Mouse (Mus musculus) hindbrain, embryonic 16.5 days (tissue): Measurements from ENCODE around the gene Bhlha9. TPM values are rescaled to one million over a fixed set of nuclear protein-coding genes. Genes with fewer than 3 reads are reported as not detected.
"Not testable (repeated sequence)": the region's sequence is repeated elsewhere in the genome, so short reads cannot be mapped to it uniquely, and the experiment has no call there.

Experiments
- ATAC-seq: fragments of 200-750 bp; cut with Nextera tagmentation; 2 replicates; pipeline ENCODE4 v1.8.0; 2017; ENCODE audit warnings: moderate TSS enrichment, moderate library complexity
- H3K27ac ChIP-seq: fragments of 300-500 bp; sonication (generic); 2 replicates; pipeline ENCODE4 v1.5.1; 2014; ENCODE audit warnings: low read depth, mild to moderate bottlenecking, control low read depth, low read length, moderate library complexity
- H3K27me3 ChIP-seq: fragments of 300-500 bp; sonication (generic); replicated peaks from 2 replicates; pipeline ENCODE4 v1.6.1; 2014; ENCODE audit warnings: low read length; ENCODE audit not compliant: control insufficient read depth, insufficient read depth
- H3K36me3 ChIP-seq: fragments of 300-500 bp; sonication (generic); 2 replicates; pipeline ENCODE4 v1.6.1; 2014; ENCODE audit warnings: mild to moderate bottlenecking, low read length, moderate library complexity, mixed read lengths; ENCODE audit not compliant: control insufficient read depth, insufficient read depth
- H3K4me1 ChIP-seq: fragments of 300-500 bp; sonication (generic); 2 replicates; pipeline ENCODE4 v1.6.1; 2014; ENCODE audit warnings: low read depth, low read length; ENCODE audit not compliant: control insufficient read depth, insufficient read depth
- H3K4me2 ChIP-seq: fragments of 300-500 bp; sonication (generic); 2 replicates; pipeline ENCODE4 v1.6.1; 2014; ENCODE audit warnings: mild to moderate bottlenecking, low read length, control low read depth, moderate library complexity
- H3K4me3 ChIP-seq: fragments of 300-500 bp; sonication (generic); 2 replicates; pipeline ENCODE4 v1.5.1; 2014; ENCODE audit warnings: mild to moderate bottlenecking, low read length, control low read depth, moderate library complexity
- H3K9ac ChIP-seq: fragments of 300-500 bp; sonication (generic); 2 replicates; pipeline ENCODE4 v1.6.1; 2014; ENCODE audit warnings: low read depth, mild to moderate bottlenecking, control low read depth, low read length, moderate library complexity
- H3K9me3 ChIP-seq: fragments of 300-500 bp; sonication (generic); 2 replicates; pipeline ENCODE4 v1.6.1; 2014; ENCODE audit warnings: mild to moderate bottlenecking, low read length, moderate library complexity; ENCODE audit not compliant: control insufficient read depth
- WGBS: fragments of 180-500 bp; shearing (Covaris S2); extraction: QIAGEN DNeasy Blood & Tissue Kit; methylation state at CpG from one replicate; pipeline ENCODE4 v1.1.7; 2014; 5-methylcytosine and 5-hydroxymethylcytosine counted together
- polyA plus RNA-seq: library from polyadenylated mRNA; unstranded; fragments of >200 nt; fragmentation: Nextera tagmentation; extraction: Ambion mirVana; gene quantifications from 2 replicates; pipeline ENCODE4 v1.2.1, GENCODE M21; 2015

The Bhlha9 gene
- polyA plus RNA-seq, 1 experiment from 2014 or later: 2.6 TPM

DNA sequence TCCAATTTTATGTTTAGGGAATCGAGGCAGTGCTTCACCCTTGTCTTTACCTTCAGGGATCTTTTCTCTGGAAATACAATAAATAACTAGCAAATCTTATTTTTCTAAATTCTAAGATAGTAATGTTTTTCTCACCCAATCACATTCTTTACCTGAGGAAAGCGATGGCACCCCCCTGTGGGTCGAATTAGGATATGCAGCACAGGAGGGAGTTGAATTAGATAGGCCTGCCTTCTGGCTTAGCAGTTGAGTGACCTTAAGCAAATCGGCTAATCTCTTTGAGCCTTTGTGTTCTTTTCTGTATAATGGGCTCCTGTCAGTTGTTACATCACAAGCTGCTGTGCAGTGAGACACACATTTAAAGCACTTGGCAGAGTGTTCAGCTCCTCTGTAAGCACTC, 2.4 kb downstream of the Bhlha9 start:
- no peaks in the 10 kb centered on the region for H3K36me3 ChIP-seq
- H3K4me2 ChIP-seq: no peak overlapping the region
- H3K4me1 ChIP-seq: peaks cover 11% of the 10 kb centered on the region
- H3K27ac ChIP-seq: no peak overlapping the region
- H3K9ac ChIP-seq: no peak overlapping the region
- H3K4me3 ChIP-seq: no peak overlapping the region
- H3K27me3 ChIP-seq: peaks cover 25% of the 10 kb centered on the region
- H3K9me3 ChIP-seq: no peaks in the 10 kb centered on the region
- ATAC-seq: no peak
- 45% methylated on average over 4 of the region's 4 CpGs for WGBS

DNA sequence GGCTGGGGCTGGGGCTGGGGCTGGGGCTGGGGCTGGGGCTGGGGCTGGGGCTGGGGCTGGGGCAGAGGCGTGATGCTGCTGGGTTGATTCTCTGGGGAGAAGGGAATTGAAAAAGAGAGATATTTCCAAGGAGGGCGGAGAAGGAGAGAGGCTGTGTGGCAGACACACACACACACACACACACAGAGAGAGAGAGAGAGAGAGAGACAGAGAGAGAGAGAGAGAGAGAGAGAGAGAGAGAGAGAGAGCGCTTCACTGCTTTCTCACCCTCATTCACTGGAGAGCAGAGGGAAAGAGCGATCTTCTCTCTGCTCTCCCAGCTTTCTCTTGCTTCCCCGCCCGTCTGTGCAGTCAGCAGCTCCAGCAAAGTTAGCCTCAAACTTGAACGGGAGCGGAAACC, 7.2 kb downstream of the Bhlha9 start, which contains the start of gene Trarg1:
Gene Trarg1 (plus strand): TSS at position 301 of the 400 bp plus-strand sequence.
- not testable (repeated sequence) for H3K9me3 ChIP-seq, H3K4me2 ChIP-seq, ATAC-seq, H3K27ac ChIP-seq, H3K9ac ChIP-seq, H3K4me3 ChIP-seq, H3K36me3 ChIP-seq, H3K27me3 ChIP-seq, H3K4me1 ChIP-seq
- 46% methylated on average over 8 of the region's 8 CpGs for WGBS

DNA sequence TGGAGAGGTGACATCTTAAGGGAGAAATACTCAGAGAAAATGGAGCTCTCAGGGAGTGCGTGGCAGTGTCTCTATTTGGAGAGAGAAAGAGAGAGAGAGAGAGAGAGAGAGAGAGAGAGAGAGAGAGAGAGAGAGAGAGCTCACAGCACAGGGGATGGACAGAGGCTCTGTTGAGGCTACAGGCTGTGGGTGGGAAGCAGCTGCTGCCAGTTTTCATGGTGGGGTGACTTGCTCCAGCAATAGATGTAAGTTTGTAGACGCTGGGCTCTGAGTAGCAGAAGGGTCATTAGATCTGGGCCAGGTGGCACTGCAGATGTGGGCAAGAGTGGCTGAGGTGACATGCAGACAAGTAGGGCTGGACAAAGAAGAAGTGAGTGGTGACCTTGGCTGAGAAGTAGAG, 13.3 kb downstream of the Bhlha9 start:
- H3K4me1 ChIP-seq: no peaks in the 10 kb centered on the region
- WGBS: 79% methylated on average over 2 of the region's 2 CpGs

DNA sequence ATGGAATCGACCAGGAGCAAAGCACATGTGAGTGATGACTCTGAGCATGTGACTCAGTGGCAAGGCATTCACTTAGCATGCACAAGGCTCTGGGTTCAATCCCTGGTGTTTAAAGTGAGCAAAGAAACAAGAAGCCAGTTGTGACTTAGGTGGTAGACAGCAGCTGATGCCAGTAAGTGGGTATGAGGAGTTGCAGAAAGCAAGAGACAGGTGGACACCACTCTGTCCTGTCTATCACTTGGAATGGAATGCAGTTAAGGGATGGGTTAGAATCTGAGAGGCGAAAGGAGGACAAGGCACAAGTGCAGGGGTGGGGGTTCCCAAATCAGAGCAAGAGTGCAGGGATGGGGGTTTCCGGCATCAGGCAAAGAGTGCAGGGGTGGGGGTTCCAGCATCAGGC, 19.8 kb downstream of the Bhlha9 start:
- no peaks in the 10 kb centered on the region for H3K9me3 ChIP-seq
- H3K9ac ChIP-seq: no peak overlapping the region
- no peak overlapping the region for H3K27ac ChIP-seq
- no peaks in the 10 kb centered on the region for H3K36me3 ChIP-seq
- no peak overlapping the region for H3K4me2 ChIP-seq
- H3K27me3 ChIP-seq: no peaks in the 10 kb centered on the region
- ATAC-seq: no peak
- no peak overlapping the region for H3K4me3 ChIP-seq
- WGBS: 82% methylated on average over 3 of the region's 3 CpGs
- H3K4me1 ChIP-seq: no peaks in the 10 kb centered on the region

More for the DNA sequence above, 13.3 kb downstream of the Bhlha9 start:
- H3K9me3 ChIP-seq: no peaks in the 10 kb centered on the region
- H3K4me3 ChIP-seq: no peak overlapping the region
- no peak overlapping the region for H3K4me2 ChIP-seq
- no peak for ATAC-seq
- no peak overlapping the region for H3K9ac ChIP-seq
- no peaks in the 10 kb centered on the region for H3K36me3 ChIP-seq
- no peak overlapping the region for H3K27ac ChIP-seq
- no peaks in the 10 kb centered on the region for H3K27me3 ChIP-seq

DNA sequence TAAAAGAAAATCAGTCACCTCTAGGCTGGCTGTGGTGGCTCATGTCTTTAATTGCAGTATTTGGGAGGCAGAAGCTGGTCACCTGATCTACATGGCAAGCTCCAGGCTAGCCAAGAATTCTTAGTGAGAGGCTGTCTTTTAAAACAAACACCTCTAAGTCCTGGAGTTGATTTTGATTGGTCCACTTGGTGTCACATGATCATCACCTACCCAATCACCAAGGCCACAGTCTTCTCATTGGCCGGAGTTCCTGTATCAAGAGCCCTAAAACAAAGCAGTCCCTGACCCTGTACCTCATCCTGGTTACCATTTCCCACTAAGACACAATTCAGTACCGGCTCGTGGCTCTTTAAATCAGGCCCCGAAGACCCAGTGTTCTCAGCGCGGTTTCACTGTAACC, 23.5 kb downstream of the Bhlha9 start:
- no peaks in the 10 kb centered on the region for H3K36me3 ChIP-seq
- H3K27me3 ChIP-seq: no peaks in the 10 kb centered on the region
- H3K27ac ChIP-seq: no peak overlapping the region
- WGBS: 69% methylated on average over 6 of the region's 6 CpGs
- H3K9me3 ChIP-seq: no peaks in the 10 kb centered on the region
- no peak overlapping the region for H3K4me2 ChIP-seq
- ATAC-seq: no peak
- no peaks in the 10 kb centered on the region for H3K4me1 ChIP-seq
- no peak overlapping the region for H3K9ac ChIP-seq
- no peak overlapping the region for H3K4me3 ChIP-seq

DNA sequence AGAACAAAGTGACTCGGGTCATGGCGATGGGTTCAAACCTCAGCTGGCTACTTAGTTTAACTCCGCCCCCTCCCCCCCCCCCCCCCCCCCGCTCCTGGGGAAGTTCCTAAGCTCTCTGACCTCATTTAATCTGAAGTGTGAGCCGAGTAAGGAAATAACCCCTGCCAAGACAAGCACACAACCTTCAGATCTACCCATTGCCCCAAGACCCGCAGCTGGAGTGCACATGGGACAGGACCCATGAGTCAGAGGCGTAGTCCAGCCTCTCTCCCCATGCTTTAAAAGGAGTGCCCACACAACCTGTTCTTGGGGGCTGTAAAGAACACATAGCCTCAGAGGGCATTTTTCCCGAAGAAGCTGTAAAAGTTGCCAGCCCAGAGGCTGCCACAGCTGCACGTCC, 27.4 kb downstream of the Bhlha9 start:
- no peak overlapping the region for H3K4me3 ChIP-seq
- no peaks in the 10 kb centered on the region for H3K4me1 ChIP-seq
- no peaks in the 10 kb centered on the region for H3K9me3 ChIP-seq
- no peak overlapping the region for H3K27ac ChIP-seq
- H3K27me3 ChIP-seq: no peaks in the 10 kb centered on the region
- 57% methylated on average over 7 of the region's 9 CpGs for WGBS
- no peaks in the 10 kb centered on the region for H3K36me3 ChIP-seq
- no peak for ATAC-seq
- H3K4me2 ChIP-seq: peak overlapping the region; percentile 16; the same call in 1 of the 2 replicates
- H3K9ac ChIP-seq: no peak overlapping the region

DNA sequence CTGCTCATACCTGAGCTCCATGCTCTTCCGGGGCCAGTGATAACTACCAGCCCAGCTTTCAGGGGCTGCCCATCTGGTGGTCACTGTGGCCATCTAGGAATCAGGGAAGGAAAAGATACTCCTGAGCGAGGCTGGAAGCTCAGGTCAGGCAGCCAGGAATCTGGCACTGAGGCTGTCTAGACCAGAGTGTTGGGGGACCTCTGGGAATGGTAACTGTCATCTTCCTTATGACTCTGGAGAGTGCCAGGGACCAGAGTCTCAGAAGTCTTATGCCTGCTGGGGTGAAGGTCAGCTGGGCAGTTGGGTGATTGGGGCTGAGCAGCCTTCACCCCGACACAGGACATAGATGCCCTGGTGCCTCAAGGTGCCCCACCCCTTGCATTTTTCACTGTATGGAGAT, 35.4 kb downstream of the Bhlha9 start:
- Histone ChIP-seq H3K27me3 (no peaks in the 10 kb centered on the region), H3K9ac (no peak overlapping the region), H3K4me1 (no peaks in the 10 kb centered on the region), H3K27ac (no peak overlapping the region), H3K36me3 (no peaks in the 10 kb centered on the region), H3K4me2 (no peak overlapping the region), H3K4me3 (no peak overlapping the region), H3K9me3 (no peaks in the 10 kb centered on the region)
- WGBS: 90% methylated on average over 3 of the region's 3 CpGs
- ATAC-seq: no peak

DNA sequence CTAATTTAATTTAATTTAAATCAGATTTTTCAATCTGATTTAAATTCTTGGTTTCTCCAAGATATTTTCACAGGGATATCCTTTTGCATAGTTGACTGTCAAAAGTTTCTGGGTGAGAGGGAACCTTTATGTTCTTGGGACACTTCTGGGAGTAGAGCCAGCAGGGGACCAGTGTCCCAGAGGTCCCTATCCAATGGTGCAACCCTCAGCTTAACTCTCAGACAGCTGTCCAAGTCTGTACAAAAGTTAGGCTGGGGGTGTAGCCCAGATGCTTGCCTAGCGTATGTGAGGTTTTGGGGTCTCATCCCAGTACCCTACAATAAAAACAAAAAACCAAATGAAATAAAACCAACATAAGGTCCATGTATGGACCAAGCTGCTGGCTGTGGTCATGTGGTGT, 35.8 kb downstream of the Bhlha9 start:
- Histone ChIP-seq H3K9ac (no peak overlapping the region), H3K4me1 (no peaks in the 10 kb centered on the region), H3K9me3 (no peaks in the 10 kb centered on the region), H3K4me3 (no peak overlapping the region), H3K27ac (no peak overlapping the region), H3K27me3 (no peaks in the 10 kb centered on the region), H3K36me3 (no peaks in the 10 kb centered on the region), H3K4me2 (no peak overlapping the region)
- ATAC-seq: no peak
- 85% methylated on average over 1 of the region's 1 CpGs for WGBS

DNA sequence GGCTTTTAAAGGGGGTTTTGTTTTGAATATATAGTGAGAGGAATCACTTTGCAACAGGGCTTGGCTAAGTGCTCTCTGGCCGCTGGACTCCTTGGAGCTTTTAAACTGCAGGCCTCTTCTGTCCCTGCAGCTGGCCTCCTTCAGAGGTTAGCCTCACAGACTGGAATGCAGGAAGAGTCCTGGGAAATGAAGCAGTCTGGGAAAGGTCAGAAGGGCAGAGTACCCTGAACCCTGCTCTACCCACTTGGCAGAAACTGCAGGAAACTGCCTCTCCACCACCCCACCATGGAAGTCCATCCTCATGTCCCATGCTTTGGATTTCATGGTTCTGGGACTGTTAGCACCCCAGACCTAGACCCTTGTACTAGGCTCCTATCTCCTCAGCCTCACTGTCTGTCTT, 36.6 kb downstream of the Bhlha9 start:
- no peak overlapping the region for H3K4me3 ChIP-seq
- WGBS: 63% methylated on average over 1 of the region's 1 CpGs
- no peaks in the 10 kb centered on the region for H3K36me3 ChIP-seq
- no peak overlapping the region for H3K4me2 ChIP-seq
- H3K9ac ChIP-seq: no peak overlapping the region
- no peak overlapping the region for H3K27ac ChIP-seq
- ATAC-seq: no peak
- H3K27me3 ChIP-seq: no peaks in the 10 kb centered on the region
- no peaks in the 10 kb centered on the region for H3K9me3 ChIP-seq
- H3K4me1 ChIP-seq: no peaks in the 10 kb centered on the region
